Comparison of ENCODE assay signal across 8 mouse cellular contexts in genomic region chr7:110121516-110122288, GRCm38 (mm10). TPM values are rescaled to one million over a fixed set of nuclear protein-coding genes. Genes with fewer than 3 reads are reported as not detected.
DNase-seq lines count a peak whose midpoint lies in the region; ATAC-seq and TF ChIP-seq lines count a peak whose summit lies in the region.

Gene Wee1 (plus strand): TSS chr7:110122046.

- H3K4me3 ChIP-seq in hindbrain, embryonic 15.5 days: peak within 1 kb of the TSS; percentile 70

- POLR2A ChIA-PET in Patski (lab: Charles Lee): interaction anchor here (1.5 kb wide), 1 partner anchor 12 kb away, joined by 8 read pairs; no protein-coding TSS in a partner anchor

- peaks cover 15% of the 10 kb centered on the region for H3K4me1 ChIP-seq in hindbrain, embryonic 15.5 days (replicated peaks)

- no peak for TF ChIP-seq CTCF in Patski (IDR thresholded peaks at IDR 0.05)

- peak within 1 kb of the TSS; percentile 89 for H3K4me2 ChIP-seq in hindbrain, embryonic 15.5 days

- CTCF ChIA-PET in Patski (lab: Charles Lee): interaction anchor here (1.4 to 2.6 kb wide), 2 partner anchors 17 to 36 kb away, joined by 4 to 6 read pairs; no protein-coding TSS in a partner anchor

- peak; percentile 84 for DNase-seq in Patski (ENCODE audit: low read depth, low spot score)
- peak; percentile 99 to 100 for DNase-seq in cerebellum, postnatal 14 days
- peak; percentile 92 to 96 for DNase-seq in frontal cortex, postnatal 25 days (ENCODE audit: low spot score in 2 of 2)
- peak; percentile 98 for DNase-seq in left cerebral cortex, adult 11 months (ENCODE audit: low spot score)
- peak; percentile 100 for DNase-seq in lung, postnatal 4 days
- peak; percentile 95 for DNase-seq in retina, postnatal 7 days (ENCODE audit: low read depth, low spot score)
- DNase-seq in urinary bladder, adult 2 months (ENCODE audit: low spot score): peak; percentile 98

- no peaks in the 10 kb centered on the region for H3K36me3 ChIP-seq in hindbrain, embryonic 15.5 days

- peak within 1 kb of the TSS; percentile 74 for H3K27ac ChIP-seq in hindbrain, embryonic 15.5 days (replicated peaks)

- in situ Hi-C loops in Patski (cut with MboI; ENCODE audit: low pct_unique_long_range_greater_than_20kb): no loop called here

- under 1% methylated on average over 79 of the region's 81 CpGs for WGBS in hindbrain, embryonic 15.5 days

- ATAC-seq in Patski: peak; percentile 97
- peak; percentile 98 for ATAC-seq in hindbrain, embryonic 15.5 days (ENCODE audit: low FRiP score, low read depth)

- H3K9ac ChIP-seq in hindbrain, embryonic 15.5 days: peak within 1 kb of the TSS; percentile 71

- no peaks in the 10 kb centered on the region for H3K27me3 ChIP-seq in Patski
- no peaks in the 10 kb centered on the region for H3K27me3 ChIP-seq in hindbrain, embryonic 15.5 days

- no peaks in the 10 kb centered on the region for H3K9me3 ChIP-seq in hindbrain, embryonic 15.5 days

RNA-seq across cellular contexts. Expression of gene Wee1, which starts in this region (rescaled TPM):
- polyA plus RNA-seq in Patski (2021): 28.5 TPM
- polyA plus RNA-seq in hindbrain, embryonic 15.5 days (2015; fragmentation: Nextera tagmentation; extraction: Ambion mirVana): 7.3 and 7.9 TPM in 2 replicates
- polyA plus RNA-seq in urinary bladder, adult 2 months (2012; rRNA removed): 13.5 and 13.6 TPM in 2 replicates

Comparison
In these comparisons a context has a peak if more than half of its experiments do, and no peak if none do; other contexts are left out.
1. Peak in every context shown above with its lines: DNase-seq, ATAC-seq, H3K4me3 ChIP-seq and H3K27ac ChIP-seq.